Mouse (Mus musculus): ENCODE data around the gene Elac2. TPM values are rescaled to one million over a fixed set of nuclear protein-coding genes. Genes with fewer than 3 reads are reported as not detected.

The Elac2 gene
- polyA plus RNA-seq (2015; fragmentation: Nextera tagmentation; extraction: Ambion mirVana) = 21.1 and 21.9 TPM in 2 replicates

DNA sequence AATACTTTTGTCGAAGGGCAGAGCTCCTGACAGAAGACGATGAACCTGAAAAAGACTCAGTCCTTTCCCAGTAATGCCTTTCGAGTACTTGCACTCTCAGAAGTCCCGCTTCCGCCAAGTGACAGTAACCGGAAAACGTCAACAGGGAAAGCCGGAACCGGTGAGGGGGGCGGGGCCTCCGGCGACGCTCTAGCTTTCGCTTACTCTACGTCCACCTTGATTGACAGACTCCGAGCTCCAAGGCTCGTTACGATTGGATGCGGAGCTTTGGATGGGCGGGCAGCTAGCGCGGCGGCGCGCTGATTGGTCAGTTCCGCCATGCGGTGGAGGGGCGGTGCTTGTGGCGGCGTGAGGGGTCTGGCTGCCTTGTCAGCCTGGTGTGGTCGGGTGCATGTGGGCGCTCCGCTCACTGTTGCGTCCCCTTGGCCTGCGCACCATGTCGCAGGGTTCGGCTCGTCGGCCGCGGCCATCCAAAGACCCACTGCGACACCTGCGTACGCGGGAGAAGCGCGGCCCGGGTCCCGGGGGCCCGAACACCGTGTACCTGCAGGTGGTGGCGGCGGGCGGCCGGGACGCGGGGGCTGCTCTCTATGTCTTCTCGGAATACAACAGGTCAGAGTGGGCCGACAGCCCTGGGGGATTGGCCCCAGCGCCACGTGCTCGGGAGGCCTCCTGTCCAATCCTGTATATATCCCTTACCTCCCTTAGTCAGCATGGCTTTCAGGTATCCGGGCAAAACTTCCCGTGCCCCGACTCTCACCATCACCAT lies at the start of gene Elac2:
Gene Elac2, plus strand, starts transcription at position 319 of the 769 bp plus-strand sequence.
- Histone ChIP-seq H3K27me3 (ENCODE audit: control insufficient read depth, insufficient read depth, low read depth, low read length) (no peaks in the 10 kb centered on the region), H3K4me3 (ENCODE audit: low read length) (peak within 1 kb of the TSS; percentile 92), H3K9me3 (ENCODE audit: control insufficient read depth, low read length) (no peaks in the 10 kb centered on the region), H3K27ac (ENCODE audit: low read length) (no peak within 1 kb of the TSS), H3K4me2 (ENCODE audit: low read depth, low read length) (peak within 1 kb of the TSS; percentile 89), H3K9ac (ENCODE audit: low read length) (peak within 1 kb of the TSS; percentile 86), H3K4me1 (replicated peaks; ENCODE audit: control insufficient read depth, insufficient read depth, low read length) (peaks cover 9% of the 10 kb centered on the region), H3K36me3 (ENCODE audit: control insufficient read depth, insufficient read depth, low read length) (peaks cover 6% of the 10 kb centered on the region; the same call in 1 of the 2 replicates)
- peak; percentile 100 for ATAC-seq (ENCODE audit: low read depth)
- WGBS = 1% methylated on average over 55 of the region's 65 CpGs

- H3K4me3 ChIP-seq (ENCODE audit: low read length) = no peak overlapping the region
- no peaks in the 10 kb centered on the region; the same call in 1 of the 2 replicates for H3K4me1 ChIP-seq (replicated peaks; ENCODE audit: control insufficient read depth, insufficient read depth, low read length)
- H3K9me3 ChIP-seq (ENCODE audit: control insufficient read depth, low read length) = no peaks in the 10 kb centered on the region
- no peak for ATAC-seq (ENCODE audit: low read depth)
- WGBS = 89% methylated on average over 2 of the region's 2 CpGs
- H3K27ac ChIP-seq (ENCODE audit: low read length) = no peak overlapping the region
- H3K36me3 ChIP-seq (ENCODE audit: control insufficient read depth, insufficient read depth, low read length) = no peaks in the 10 kb centered on the region
- H3K9ac ChIP-seq (ENCODE audit: low read length) = no peak overlapping the region
- no peak overlapping the region for H3K4me2 ChIP-seq (ENCODE audit: low read depth, low read length)
- no peaks in the 10 kb centered on the region for H3K27me3 ChIP-seq (ENCODE audit: control insufficient read depth, insufficient read depth, low read depth, low read length)
These were observed 49.7 kb upstream of the Elac2 start for GRCm38 (mm10) chr11:64929130-64929529.

GRCm38 (mm10) chr11:64931060-64931770 lies 47.6 kb upstream of the Elac2 start:
- 29% methylated on average over 11 of the region's 11 CpGs for WGBS
- no peaks in the 10 kb centered on the region for H3K36me3 ChIP-seq (ENCODE audit: control insufficient read depth, insufficient read depth, low read length)
- H3K27me3 ChIP-seq (ENCODE audit: control insufficient read depth, insufficient read depth, low read depth, low read length) = no peaks in the 10 kb centered on the region
- H3K27ac ChIP-seq (ENCODE audit: low read length) = no peak overlapping the region
- H3K4me3 ChIP-seq (ENCODE audit: low read length) = no peak overlapping the region
- no peak overlapping the region for H3K4me2 ChIP-seq (ENCODE audit: low read depth, low read length)
- no peak overlapping the region for H3K9ac ChIP-seq (ENCODE audit: low read length)
- no peak for ATAC-seq (ENCODE audit: low read depth)
- no peaks in the 10 kb centered on the region for H3K9me3 ChIP-seq (ENCODE audit: control insufficient read depth, low read length)
- H3K4me1 ChIP-seq (replicated peaks; ENCODE audit: control insufficient read depth, insufficient read depth, low read length) = no peaks in the 10 kb centered on the region; the same call in 1 of the 2 replicates

DNA sequence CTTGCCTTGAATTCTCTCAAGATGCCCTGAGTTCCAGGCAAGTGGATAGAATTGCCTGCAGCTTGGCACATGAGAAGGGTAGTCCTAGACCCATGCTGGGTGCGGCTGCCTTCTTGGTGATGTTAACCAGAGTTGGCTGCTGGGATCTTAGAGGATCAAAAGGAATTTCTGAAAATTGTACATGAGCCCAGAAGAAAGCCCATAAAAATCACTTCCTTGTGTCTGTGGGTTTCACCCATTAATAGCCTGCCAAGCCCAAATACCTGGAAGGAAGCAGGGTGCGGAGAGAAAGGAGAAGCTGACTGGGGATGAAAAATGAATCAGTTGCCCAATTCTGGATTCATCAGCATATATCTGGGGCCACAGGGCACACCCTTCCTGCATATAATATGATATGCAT lies 41.6 kb upstream of the Elac2 start:
- Histone ChIP-seq H3K4me3 (ENCODE audit: low read length) (no peak overlapping the region), H3K9ac (ENCODE audit: low read length) (no peak overlapping the region), H3K27me3 (ENCODE audit: control insufficient read depth, insufficient read depth, low read depth, low read length) (no peaks in the 10 kb centered on the region), H3K4me1 (replicated peaks; ENCODE audit: control insufficient read depth, insufficient read depth, low read length) (no peaks in the 10 kb centered on the region), H3K27ac (ENCODE audit: low read length) (no peak overlapping the region), H3K36me3 (ENCODE audit: control insufficient read depth, insufficient read depth, low read length) (no peaks in the 10 kb centered on the region), H3K9me3 (ENCODE audit: control insufficient read depth, low read length) (no peaks in the 10 kb centered on the region), H3K4me2 (ENCODE audit: low read depth, low read length) (no peak overlapping the region)
- 86% methylated on average over 2 of the region's 2 CpGs for WGBS
- ATAC-seq (ENCODE audit: low read depth) = no peak

DNA sequence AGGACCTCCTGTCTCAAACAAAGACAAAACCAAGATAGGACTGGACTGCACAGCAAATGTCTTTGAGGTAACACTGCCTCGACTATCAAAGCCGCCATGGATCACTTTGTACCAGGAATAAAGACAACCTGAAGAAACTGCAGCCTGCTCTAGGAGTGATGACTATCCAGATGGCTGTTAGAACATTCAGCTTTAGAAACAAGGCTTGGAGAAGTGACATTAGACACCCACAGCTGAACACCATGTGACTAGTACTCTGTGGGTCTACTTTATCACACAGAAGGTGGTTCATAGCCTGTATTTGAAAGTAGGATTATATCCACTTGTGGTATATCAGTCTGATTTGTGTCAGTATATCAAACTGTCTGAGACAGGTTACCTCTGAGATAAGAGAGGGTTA lies 37.6 kb upstream of the Elac2 start:
- no peaks in the 10 kb centered on the region for H3K9me3 ChIP-seq (ENCODE audit: control insufficient read depth, low read length)
- H3K27ac ChIP-seq (ENCODE audit: low read length) = no peak overlapping the region
- no peak for ATAC-seq (ENCODE audit: low read depth)
- no peaks in the 10 kb centered on the region for H3K36me3 ChIP-seq (ENCODE audit: control insufficient read depth, insufficient read depth, low read length)
- H3K4me3 ChIP-seq (ENCODE audit: low read length) = no peak overlapping the region
- H3K9ac ChIP-seq (ENCODE audit: low read length) = no peak overlapping the region
- H3K4me2 ChIP-seq (ENCODE audit: low read depth, low read length) = no peak overlapping the region
- H3K27me3 ChIP-seq (ENCODE audit: control insufficient read depth, insufficient read depth, low read depth, low read length) = no peaks in the 10 kb centered on the region
- no peaks in the 10 kb centered on the region for H3K4me1 ChIP-seq (replicated peaks; ENCODE audit: control insufficient read depth, insufficient read depth, low read length)
- WGBS = 83% methylated on average over 2 of the region's 2 CpGs

GRCm38 (mm10) chr11:64949782-64950181 lies 29.1 kb upstream of the Elac2 start:
- 72% methylated on average over 3 of the region's 3 CpGs for WGBS
- ATAC-seq (ENCODE audit: low read depth) = no peak
- Histone ChIP-seq H3K27ac (ENCODE audit: low read length) (no peak overlapping the region), H3K4me2 (ENCODE audit: low read depth, low read length) (no peak overlapping the region), H3K4me1 (replicated peaks; ENCODE audit: control insufficient read depth, insufficient read depth, low read length) (no peaks in the 10 kb centered on the region; the same call in 1 of the 2 replicates), H3K36me3 (ENCODE audit: control insufficient read depth, insufficient read depth, low read length) (no peaks in the 10 kb centered on the region), H3K27me3 (ENCODE audit: control insufficient read depth, insufficient read depth, low read depth, low read length) (no peaks in the 10 kb centered on the region), H3K9me3 (ENCODE audit: control insufficient read depth, low read length) (no peaks in the 10 kb centered on the region), H3K9ac (ENCODE audit: low read length) (no peak overlapping the region), H3K4me3 (ENCODE audit: low read length) (no peak overlapping the region)

GRCm38 (mm10) chr11:64956962-64957729 lies 21.7 kb upstream of the Elac2 start:
- Histone ChIP-seq H3K27me3 (ENCODE audit: control insufficient read depth, insufficient read depth, low read depth, low read length) (peaks cover 2% of the 10 kb centered on the region), H3K4me3 (ENCODE audit: low read length) (peak overlapping the region; percentile 27), H3K4me1 (replicated peaks; ENCODE audit: control insufficient read depth, insufficient read depth, low read length) (peaks cover 9% of the 10 kb centered on the region), H3K9me3 (ENCODE audit: control insufficient read depth, low read length) (no peaks in the 10 kb centered on the region), H3K9ac (ENCODE audit: low read length) (peak overlapping the region; percentile 34; the same call in 1 of the 2 replicates), H3K4me2 (ENCODE audit: low read depth, low read length) (peak overlapping the region; percentile 57), H3K27ac (ENCODE audit: low read length) (no peak overlapping the region), H3K36me3 (ENCODE audit: control insufficient read depth, insufficient read depth, low read length) (no peaks in the 10 kb centered on the region)
- 5% methylated on average over 16 of the region's 16 CpGs for WGBS
- peak; percentile 43; the same call in 1 of the 2 replicates for ATAC-seq (ENCODE audit: low read depth)

DNA sequence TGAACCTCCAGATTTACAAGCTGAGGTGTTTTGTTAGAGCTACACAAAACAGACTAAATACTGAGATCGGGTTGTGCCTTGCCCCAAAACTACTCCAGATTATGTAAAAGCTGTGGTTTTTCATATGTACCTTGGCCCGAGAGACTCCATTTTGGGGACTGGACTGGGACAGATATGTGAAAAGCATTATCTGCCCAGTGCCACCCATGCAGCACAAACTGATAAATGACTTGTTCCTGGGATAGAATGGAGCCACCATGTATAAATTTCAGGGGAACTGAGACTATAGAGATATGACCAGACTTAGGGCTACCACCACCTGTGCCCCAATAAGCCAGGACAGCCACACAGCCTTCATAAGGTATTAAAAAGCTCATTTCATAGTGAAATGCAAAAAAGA lies 16.2 kb upstream of the Elac2 start:
- Histone ChIP-seq H3K9me3 (ENCODE audit: control insufficient read depth, low read length) (no peaks in the 10 kb centered on the region), H3K4me1 (replicated peaks; ENCODE audit: control insufficient read depth, insufficient read depth, low read length) (no peaks in the 10 kb centered on the region), H3K27ac (ENCODE audit: low read length) (no peak overlapping the region), H3K9ac (ENCODE audit: low read length) (no peak overlapping the region), H3K27me3 (ENCODE audit: control insufficient read depth, insufficient read depth, low read depth, low read length) (no peaks in the 10 kb centered on the region; the same call in none of the 2 replicates), H3K36me3 (ENCODE audit: control insufficient read depth, insufficient read depth, low read length) (no peaks in the 10 kb centered on the region), H3K4me2 (ENCODE audit: low read depth, low read length) (no peak overlapping the region), H3K4me3 (ENCODE audit: low read length) (no peak overlapping the region)
- ATAC-seq (ENCODE audit: low read depth) = no peak
- 79% methylated on average over 2 of the region's 2 CpGs for WGBS

GRCm38 (mm10) chr11:64968507-64968906 lies 10.3 kb upstream of the Elac2 start:
- Histone ChIP-seq H3K4me2 (ENCODE audit: low read depth, low read length) (no peak overlapping the region), H3K9me3 (ENCODE audit: control insufficient read depth, low read length) (no peaks in the 10 kb centered on the region), H3K27me3 (ENCODE audit: control insufficient read depth, insufficient read depth, low read depth, low read length) (peaks cover 2% of the 10 kb centered on the region; the same call in 1 of the 2 replicates), H3K4me3 (ENCODE audit: low read length) (no peak overlapping the region), H3K36me3 (ENCODE audit: control insufficient read depth, insufficient read depth, low read length) (no peaks in the 10 kb centered on the region), H3K9ac (ENCODE audit: low read length) (no peak overlapping the region), H3K27ac (ENCODE audit: low read length) (no peak overlapping the region), H3K4me1 (replicated peaks; ENCODE audit: control insufficient read depth, insufficient read depth, low read length) (no peaks in the 10 kb centered on the region)
- 3% methylated on average over 3 of the region's 3 CpGs for WGBS
- peak; percentile 89 for ATAC-seq (ENCODE audit: low read depth)

Measured in lung, embryonic 16.5 days (tissue).